Mouse (Mus musculus): ENCODE measurements around the gene Cldn13.

GRCm38 (mm10) chr5:134892717-134893116, 22.6 kb downstream of the Cldn13 start:
- TF ChIP-seq CTCF (IDR thresholded peaks at IDR 0.05; ENCODE audit: control insufficient read depth, insufficient read depth, insufficient read length) = no peak
- no peak for TF ChIP-seq CEBPB (IDR thresholded peaks at IDR 0.05; ENCODE audit: low read depth)
